Mouse (Mus musculus): ENCODE measurements around the gene Plxna2.

Plxna2 gene

GRCm38 (mm10) chr1:194704171-194704855 lies 86.3 kb downstream of the Plxna2 start:
- DNase-seq (ENCODE audit: low read depth, low spot score) = no peak

GRCm38 (mm10) chr1:194706566-194706965 lies 88.5 kb downstream of the Plxna2 start:
- no peak for DNase-seq (ENCODE audit: low read depth, low spot score)

- no peak for DNase-seq (ENCODE audit: low read depth, low spot score)
These were observed 94.4 kb downstream of the Plxna2 start for GRCm38 (mm10) chr1:194712373-194712772.

- no peak for DNase-seq (ENCODE audit: low read depth, low spot score)
These were observed 96.4 kb downstream of the Plxna2 start for GRCm38 (mm10) chr1:194714138-194715031.

- DNase-seq (ENCODE audit: low read depth, low spot score) = no peak
These were observed 99.4 kb downstream of the Plxna2 start for GRCm38 (mm10) chr1:194717451-194717874.

- no peak for DNase-seq (ENCODE audit: low read depth, low spot score)
These were observed 102.4 kb downstream of the Plxna2 start for GRCm38 (mm10) chr1:194720406-194720805.

GRCm38 (mm10) chr1:194721260-194721659 lies 103.2 kb downstream of the Plxna2 start:
- no peak for DNase-seq (ENCODE audit: low read depth, low spot score)

GRCm38 (mm10) chr1:194722329-194722728 lies 104.3 kb downstream of the Plxna2 start:
- peak; percentile 23 for DNase-seq (ENCODE audit: low read depth, low spot score)

- no peak for DNase-seq (ENCODE audit: low read depth, low spot score)
These were observed 116.8 kb downstream of the Plxna2 start for GRCm38 (mm10) chr1:194734836-194735235.

- DNase-seq (ENCODE audit: low read depth, low spot score) = no peak
These were observed 121.9 kb downstream of the Plxna2 start for GRCm38 (mm10) chr1:194739894-194740293.

- DNase-seq (ENCODE audit: low read depth, low spot score) = no peak
These were observed 124.9 kb downstream of the Plxna2 start for GRCm38 (mm10) chr1:194742901-194743422.

GRCm38 (mm10) chr1:194745177-194745934 lies 127.3 kb downstream of the Plxna2 start:
- no peak for DNase-seq (ENCODE audit: low read depth, low spot score)

GRCm38 (mm10) chr1:194746332-194747249 lies 128.6 kb downstream of the Plxna2 start:
- no peak for DNase-seq (ENCODE audit: low read depth, low spot score)

- DNase-seq (ENCODE audit: low read depth, low spot score) = no peak
These were observed 129.2 kb downstream of the Plxna2 start for GRCm38 (mm10) chr1:194747258-194747657.

GRCm38 (mm10) chr1:194753168-194753567 lies 135.2 kb downstream of the Plxna2 start:
- DNase-seq (ENCODE audit: low read depth, low spot score) = peak; percentile 22

GRCm38 (mm10) chr1:194756001-194756400 lies 138.0 kb downstream of the Plxna2 start:
- DNase-seq (ENCODE audit: low read depth, low spot score) = no peak

GRCm38 (mm10) chr1:194756409-194756808 lies 138.4 kb downstream of the Plxna2 start:
- DNase-seq (ENCODE audit: low read depth, low spot score) = no peak

GRCm38 (mm10) chr1:194756863-194757262 lies 138.8 kb downstream of the Plxna2 start:
- DNase-seq (ENCODE audit: low read depth, low spot score) = no peak

GRCm38 (mm10) chr1:194761432-194762212 lies 143.6 kb downstream of the Plxna2 start:
- DNase-seq (ENCODE audit: low read depth, low spot score) = no peak

- DNase-seq (ENCODE audit: low read depth, low spot score) = no peak
These were observed 144.9 kb downstream of the Plxna2 start for GRCm38 (mm10) chr1:194762896-194763295.
